Mouse (Mus musculus): ENCODE measurements at regions not wholly inside any gene's neighbourhood (a gene's known extent, or its start where the extent isn't known, plus 50 kb on each side); places are given as distances from the start of the nearest gene placed in this dataset.

DNA sequence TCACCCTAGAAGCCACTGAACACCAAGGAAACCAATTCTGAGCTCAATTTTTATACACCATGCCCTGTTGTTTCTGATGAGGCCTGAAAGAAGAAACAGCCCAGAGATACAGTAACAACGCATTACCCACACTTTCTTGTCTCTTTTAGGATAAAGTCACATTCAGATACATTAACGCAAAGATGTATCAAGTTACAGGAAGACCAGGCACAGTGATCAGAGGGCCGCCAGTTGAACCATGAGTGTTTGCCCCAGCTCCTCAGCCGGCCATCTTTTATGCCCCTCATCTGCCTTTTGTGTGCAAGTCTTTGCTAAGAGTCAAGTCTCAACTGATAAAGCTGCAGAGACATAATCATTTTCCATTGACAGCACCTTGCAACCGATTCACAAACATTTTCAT is 204.9 kb upstream of the Irx5 start:
- DNase-seq (ENCODE audit: low spot score) (no peak), ATAC-seq (ENCODE audit: extremely low read depth, insufficient number of reproducible peaks, low FRiP score, poor library complexity, severe bottlenecking) (no peak)
- peaks cover 33% of the 10 kb centered on the region for H3K9me3 ChIP-seq (replicated peaks)
- no peaks in the 10 kb centered on the region for H3K36me3 ChIP-seq (replicated peaks)
- H3K4me3 ChIP-seq (ENCODE audit: low read depth, low read length): no peak overlapping the region
- H3K4me1 ChIP-seq (ENCODE audit: insufficient read depth, low read depth, low read length): no peaks in the 10 kb centered on the region
- no peaks in the 10 kb centered on the region for H3K27me3 ChIP-seq (ENCODE audit: insufficient read depth, low read length)
- TF ChIP-seq CTCF (IDR thresholded peaks at IDR 0.05; ENCODE audit: low read depth, low read length) (no peak), GATA1 (IDR thresholded peaks at IDR 0.05; ENCODE audit: borderline replicate concordance, low read length) (no peak), POLR2AphosphoS5 (IDR thresholded peaks at IDR 0.05; ENCODE audit: insufficient replicate concordance, low read depth, low read length) (no peak), TAL1 (conservative IDR thresholded peaks at IDR 0.05; ENCODE audit: low read depth, low read length) (no peak), GATA2 (IDR thresholded peaks at IDR 0.05; ENCODE audit: borderline replicate concordance, low read depth, low read length) (no peak)

DNA sequence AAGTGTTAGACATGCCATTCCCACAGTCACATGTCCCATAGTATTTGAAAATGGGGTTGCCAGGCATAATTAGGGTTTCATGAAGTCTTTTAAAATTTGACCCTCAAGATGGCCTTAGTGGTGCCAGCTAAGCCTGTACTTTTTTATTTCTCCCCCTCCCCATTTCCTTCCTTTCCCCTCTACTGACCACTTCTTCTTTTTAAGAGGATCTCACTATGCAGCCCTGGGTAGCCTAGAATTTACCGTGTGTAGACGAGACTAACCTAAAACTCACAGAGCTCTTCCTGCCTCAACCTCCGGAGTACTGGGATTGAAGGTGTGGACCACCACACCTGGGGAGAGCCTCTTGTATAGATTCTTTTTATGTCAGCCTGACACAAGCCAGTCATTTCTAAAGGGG is 209.8 kb upstream of the Irx5 start:
- ATAC-seq (ENCODE audit: extremely low read depth, insufficient number of reproducible peaks, low FRiP score, poor library complexity, severe bottlenecking) (no peak), DNase-seq (ENCODE audit: low spot score) (no peak)
- H3K36me3 ChIP-seq (replicated peaks): no peaks in the 10 kb centered on the region
- TF ChIP-seq POLR2AphosphoS5 (IDR thresholded peaks at IDR 0.05; ENCODE audit: insufficient replicate concordance, low read depth, low read length) (no peak), GATA1 (IDR thresholded peaks at IDR 0.05; ENCODE audit: borderline replicate concordance, low read length) (no peak)
- H3K9me3 ChIP-seq (replicated peaks): peaks cover 20% of the 10 kb centered on the region
- H3K4me3 ChIP-seq (ENCODE audit: low read depth, low read length): no peak overlapping the region
- no peaks in the 10 kb centered on the region for H3K4me1 ChIP-seq (ENCODE audit: insufficient read depth, low read depth, low read length)
- no peaks in the 10 kb centered on the region for H3K27me3 ChIP-seq (ENCODE audit: insufficient read depth, low read length)

DNA sequence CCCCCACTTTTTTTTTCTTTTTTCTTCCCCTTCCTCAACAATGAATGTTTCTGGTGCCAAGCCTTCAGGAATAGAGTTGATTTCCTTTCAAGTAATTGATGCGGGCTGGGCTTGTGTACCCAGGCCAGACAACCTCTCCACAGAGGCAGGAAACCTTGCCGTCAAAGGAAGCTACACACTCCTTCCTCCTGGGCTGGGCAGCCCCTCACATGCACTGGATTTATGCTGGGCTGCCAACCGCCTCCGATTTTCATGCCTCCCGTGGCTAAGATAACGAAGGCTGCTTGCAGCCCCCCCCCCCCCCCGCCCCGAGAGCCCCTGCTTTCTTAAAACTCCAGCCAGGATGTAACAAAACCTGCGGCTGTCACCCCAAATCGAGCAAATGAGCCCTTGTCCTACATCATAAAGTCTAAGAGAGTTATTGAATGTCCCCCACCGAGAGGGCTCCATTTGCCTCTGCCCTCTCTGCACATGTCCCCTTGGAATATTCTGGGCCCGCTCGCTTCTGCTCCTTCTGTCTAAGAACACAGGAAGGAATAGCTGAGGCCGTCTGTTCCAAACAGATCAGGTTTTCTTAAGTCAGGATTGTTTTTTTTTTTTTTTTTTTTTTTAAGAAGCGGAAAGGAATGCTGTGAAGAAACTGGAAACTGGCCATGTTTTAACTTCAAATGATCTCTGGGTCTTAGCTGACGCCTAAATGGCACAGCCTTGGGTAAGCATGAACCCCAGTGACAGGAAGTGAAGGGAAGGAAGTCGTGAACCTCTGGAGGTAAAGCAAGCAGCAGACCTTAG is 220.1 kb upstream of the Irx5 start:
- H3K4me3 ChIP-seq (ENCODE audit: low read depth, low read length): no peak overlapping the region
- ATAC-seq (ENCODE audit: extremely low read depth, insufficient number of reproducible peaks, low FRiP score, poor library complexity, severe bottlenecking): no peak
- H3K27me3 ChIP-seq (ENCODE audit: insufficient read depth, low read length): no peaks in the 10 kb centered on the region
- TF ChIP-seq CTCF (IDR thresholded peaks at IDR 0.05; ENCODE audit: low read depth, low read length): no peak
- no peak for TF ChIP-seq GATA2 (IDR thresholded peaks at IDR 0.05; ENCODE audit: borderline replicate concordance, low read depth, low read length)
- no peak for TF ChIP-seq TAL1 (conservative IDR thresholded peaks at IDR 0.05; ENCODE audit: low read depth, low read length)
- TF ChIP-seq GATA1 (IDR thresholded peaks at IDR 0.05; ENCODE audit: borderline replicate concordance, low read length): no peak
- no peak for TF ChIP-seq POLR2AphosphoS5 (IDR thresholded peaks at IDR 0.05; ENCODE audit: insufficient replicate concordance, low read depth, low read length)
- H3K9me3 ChIP-seq (replicated peaks): peaks cover 66% of the 10 kb centered on the region
- DNase-seq (ENCODE audit: low spot score): no peak
- H3K36me3 ChIP-seq (replicated peaks): no peaks in the 10 kb centered on the region
- no peaks in the 10 kb centered on the region for H3K4me1 ChIP-seq (ENCODE audit: insufficient read depth, low read depth, low read length)

DNA sequence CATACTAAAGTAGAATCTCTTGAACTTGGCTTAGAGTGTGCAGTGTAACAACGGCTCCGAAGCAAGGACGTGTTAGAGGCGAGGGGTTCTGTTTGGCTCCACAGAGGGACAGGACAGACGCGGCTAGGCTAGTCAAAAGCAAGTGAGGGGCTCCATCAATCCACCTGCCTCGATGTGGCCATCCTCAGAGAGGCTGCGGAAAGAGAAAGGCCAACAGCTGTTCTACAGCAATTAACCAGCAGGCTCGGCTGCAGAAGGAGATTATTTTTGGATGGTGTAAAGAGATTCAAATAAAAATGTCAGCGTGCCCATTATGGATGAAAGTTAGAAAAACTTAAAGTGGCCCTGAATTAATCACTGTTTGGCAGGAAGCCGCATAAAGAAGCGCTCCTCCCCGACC is 221.0 kb upstream of the Irx5 start:
- H3K4me1 ChIP-seq (ENCODE audit: insufficient read depth, low read depth, low read length): no peaks in the 10 kb centered on the region
- ATAC-seq (ENCODE audit: extremely low read depth, insufficient number of reproducible peaks, low FRiP score, poor library complexity, severe bottlenecking) (no peak), DNase-seq (ENCODE audit: low spot score) (no peak)
- peaks cover 68% of the 10 kb centered on the region for H3K9me3 ChIP-seq (replicated peaks)
- H3K27me3 ChIP-seq (ENCODE audit: insufficient read depth, low read length): no peaks in the 10 kb centered on the region
- TF ChIP-seq CTCF (IDR thresholded peaks at IDR 0.05; ENCODE audit: low read depth, low read length) (no peak), GATA1 (IDR thresholded peaks at IDR 0.05; ENCODE audit: borderline replicate concordance, low read length) (no peak), GATA2 (IDR thresholded peaks at IDR 0.05; ENCODE audit: borderline replicate concordance, low read depth, low read length) (no peak), TAL1 (conservative IDR thresholded peaks at IDR 0.05; ENCODE audit: low read depth, low read length) (no peak), POLR2AphosphoS5 (IDR thresholded peaks at IDR 0.05; ENCODE audit: insufficient replicate concordance, low read depth, low read length) (no peak)
- no peaks in the 10 kb centered on the region for H3K36me3 ChIP-seq (replicated peaks)
- H3K4me3 ChIP-seq (ENCODE audit: low read depth, low read length): no peak overlapping the region

DNA sequence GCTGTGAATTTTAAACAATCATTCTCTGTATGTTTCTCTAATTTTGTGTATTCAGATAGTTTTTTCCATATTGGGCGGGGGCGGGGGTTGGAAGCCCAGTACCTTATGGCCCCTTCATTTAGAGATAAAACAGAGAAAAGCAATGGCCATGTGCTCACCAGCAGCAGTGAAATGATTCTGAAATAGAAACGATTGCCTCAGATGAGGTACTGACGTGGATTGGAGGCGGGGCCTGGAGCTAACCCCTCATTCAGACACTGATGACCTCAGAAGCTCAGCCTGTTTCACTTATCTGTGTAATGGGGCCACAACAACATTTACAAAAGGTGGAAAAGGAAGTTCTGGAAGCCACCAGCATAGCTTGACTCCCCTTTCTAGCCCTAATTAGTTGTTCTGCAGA is 223.0 kb upstream of the Irx5 start:
- Histone ChIP-seq H3K9me3 (replicated peaks) (peaks cover 64% of the 10 kb centered on the region), H3K27me3 (ENCODE audit: insufficient read depth, low read length) (no peaks in the 10 kb centered on the region), H3K4me1 (ENCODE audit: insufficient read depth, low read depth, low read length) (no peaks in the 10 kb centered on the region), H3K36me3 (replicated peaks) (no peaks in the 10 kb centered on the region), H3K4me3 (ENCODE audit: low read depth, low read length) (no peak overlapping the region)
- no peak for TF ChIP-seq GATA1 (IDR thresholded peaks at IDR 0.05; ENCODE audit: borderline replicate concordance, low read length)
- no peak for TF ChIP-seq TAL1 (conservative IDR thresholded peaks at IDR 0.05; ENCODE audit: low read depth, low read length)
- TF ChIP-seq POLR2AphosphoS5 (IDR thresholded peaks at IDR 0.05; ENCODE audit: insufficient replicate concordance, low read depth, low read length): no peak
- TF ChIP-seq CTCF (IDR thresholded peaks at IDR 0.05; ENCODE audit: low read depth, low read length): no peak
- TF ChIP-seq GATA2 (IDR thresholded peaks at IDR 0.05; ENCODE audit: borderline replicate concordance, low read depth, low read length): no peak
- no peak for ATAC-seq (ENCODE audit: extremely low read depth, insufficient number of reproducible peaks, low FRiP score, poor library complexity, severe bottlenecking)
- no peak for DNase-seq (ENCODE audit: low spot score)

DNA sequence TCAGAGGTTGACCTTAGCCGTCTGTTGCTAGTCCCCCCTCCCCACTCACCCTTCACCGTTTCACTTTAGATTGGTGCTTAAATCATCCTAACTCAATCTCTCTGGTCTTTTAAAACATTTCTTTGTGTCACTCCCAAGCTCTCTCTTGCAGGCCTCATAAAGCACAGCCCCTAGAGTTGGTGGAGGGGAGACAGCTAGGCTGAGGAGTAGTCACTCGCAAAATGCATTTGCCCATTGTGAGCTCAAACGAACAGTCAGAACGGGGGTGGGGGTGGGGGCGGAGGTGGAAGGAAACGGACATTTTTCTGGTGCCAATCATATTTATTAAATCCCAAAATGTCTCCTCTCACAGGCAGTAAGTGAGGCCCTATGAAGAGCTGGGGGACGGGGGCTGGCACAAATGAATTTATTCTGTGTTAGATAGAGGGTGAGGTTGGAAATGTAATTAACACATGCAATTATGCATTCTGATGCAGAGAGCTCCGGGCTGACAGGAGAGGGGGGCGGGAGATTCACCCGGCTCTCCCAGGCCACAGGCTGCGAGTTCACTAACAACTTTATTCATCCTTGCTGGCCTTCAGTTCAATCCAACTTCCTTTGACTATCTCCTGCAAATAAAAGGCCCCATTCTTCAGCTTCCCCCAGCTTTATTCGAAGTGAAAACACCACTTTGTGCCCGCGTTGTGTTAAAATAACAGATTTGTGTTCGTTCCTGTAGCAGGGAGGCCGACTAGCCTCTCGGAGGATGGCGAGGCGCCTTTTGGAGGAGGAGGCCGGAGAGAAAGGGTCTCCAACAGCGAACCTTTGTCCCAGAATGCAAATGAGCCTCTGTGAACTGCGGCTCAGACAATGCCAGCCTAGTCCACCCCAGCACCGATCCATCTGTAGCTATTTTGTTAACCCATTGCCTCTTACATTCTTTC is 223.7 kb upstream of the Irx5 start:
- ATAC-seq (ENCODE audit: extremely low read depth, insufficient number of reproducible peaks, low FRiP score, poor library complexity, severe bottlenecking): no peak

More for the DNA sequence above, 223.7 kb upstream of the Irx5 start:
- H3K9me3 ChIP-seq (replicated peaks): peaks cover 63% of the 10 kb centered on the region
- TF ChIP-seq CTCF (IDR thresholded peaks at IDR 0.05; ENCODE audit: low read depth, low read length): no peak
- no peak for TF ChIP-seq TAL1 (conservative IDR thresholded peaks at IDR 0.05; ENCODE audit: low read depth, low read length)
- no peak for TF ChIP-seq GATA2 (IDR thresholded peaks at IDR 0.05; ENCODE audit: borderline replicate concordance, low read depth, low read length)
- no peak for TF ChIP-seq POLR2AphosphoS5 (IDR thresholded peaks at IDR 0.05; ENCODE audit: insufficient replicate concordance, low read depth, low read length)
- TF ChIP-seq GATA1 (IDR thresholded peaks at IDR 0.05; ENCODE audit: borderline replicate concordance, low read length): no peak
- no peak for DNase-seq (ENCODE audit: low spot score)
- no peaks in the 10 kb centered on the region for H3K36me3 ChIP-seq (replicated peaks)
- H3K27me3 ChIP-seq (ENCODE audit: insufficient read depth, low read length): no peaks in the 10 kb centered on the region
- H3K4me3 ChIP-seq (ENCODE audit: low read depth, low read length): no peak overlapping the region
- no peaks in the 10 kb centered on the region for H3K4me1 ChIP-seq (ENCODE audit: insufficient read depth, low read depth, low read length)
